Mouse (Mus musculus) spleen, adult 18-20 months (tissue): Measurements from ENCODE around the gene Naa40.

Experiments
- DNase-seq, 2 experiments: peaks; one replicate each; pipeline ENCODE4 v3.0.0; 2022; ENCODE audit warnings: mixed read lengths in 2 of 2

Naa40 gene

GRCm38 (mm10) chr19:7214484-7214883 lies 26.5 kb downstream of the Naa40 start:
- no peak for DNase-seq

GRCm38 (mm10) chr19:7213010-7213409 lies 28.0 kb downstream of the Naa40 start:
- no peak for DNase-seq

GRCm38 (mm10) chr19:7212216-7212615 lies 28.8 kb downstream of the Naa40 start:
- no peak for DNase-seq

GRCm38 (mm10) chr19:7209907-7210646 lies 30.9 kb downstream of the Naa40 start:
- DNase-seq = no peak

- peak; percentile 85 to 87 for DNase-seq
Observed at GRCm38 (mm10) chr19:7205753-7206736, 34.9 kb downstream of the Naa40 start, which contains the start of gene Otub1. Gene Otub1, minus strand, starts transcription at chr19:7206316.

GRCm38 (mm10) chr19:7205326-7205725 lies 35.7 kb downstream of the Naa40 start:
- no peak for DNase-seq

- DNase-seq = no peak
Observed at GRCm38 (mm10) chr19:7204898-7205297, 36.1 kb downstream of the Naa40 start.

- DNase-seq = no peak
Observed at GRCm38 (mm10) chr19:7200427-7200826, 40.6 kb downstream of the Naa40 start.

GRCm38 (mm10) chr19:7199089-7199488 lies 41.9 kb downstream of the Naa40 start:
- DNase-seq = no peak

GRCm38 (mm10) chr19:7197445-7197844 lies 43.5 kb downstream of the Naa40 start:
- no peak for DNase-seq

GRCm38 (mm10) chr19:7196741-7197270 lies 44.2 kb downstream of the Naa40 start:
- no peak for DNase-seq

GRCm38 (mm10) chr19:7195900-7196728 lies 44.9 kb downstream of the Naa40 start:
- DNase-seq = peak; percentile 22 to 61

GRCm38 (mm10) chr19:7192561-7192967 lies 48.4 kb downstream of the Naa40 start:
- no peak for DNase-seq

- no peak for DNase-seq
Observed at GRCm38 (mm10) chr19:7191639-7192038, 49.3 kb downstream of the Naa40 start.

GRCm38 (mm10) chr19:7190986-7191385 lies 50.0 kb downstream of the Naa40 start:
- no peak for DNase-seq

GRCm38 (mm10) chr19:7189026-7189425 lies 52.0 kb downstream of the Naa40 start:
- no peak for DNase-seq

GRCm38 (mm10) chr19:7187157-7187556 lies 53.8 kb downstream of the Naa40 start:
- no peak for DNase-seq

GRCm38 (mm10) chr19:7185715-7186291 lies 55.2 kb downstream of the Naa40 start:
- DNase-seq = no peak

- DNase-seq = no peak
Observed at GRCm38 (mm10) chr19:7185059-7185458, 55.9 kb downstream of the Naa40 start.

GRCm38 (mm10) chr19:7183419-7183818 lies 57.6 kb downstream of the Naa40 start:
- DNase-seq = no peak

GRCm38 (mm10) chr19:7182273-7182949 lies 58.6 kb downstream of the Naa40 start:
- no peak for DNase-seq
